Mouse (Mus musculus): Measurements from ENCODE around the gene Rab3b. TPM values are rescaled to one million over a fixed set of nuclear protein-coding genes. Genes with fewer than 3 reads are reported as not detected.

The Rab3b gene
- polyA plus RNA-seq, 1 experiment: 4.1 TPM

GRCm38 (mm10) chr4:108960619-108961460 lies 82.0 kb downstream of the Rab3b start:
- no peak for TF ChIP-seq USF1 (IDR thresholded peaks at IDR 0.05; ENCODE audit: low read depth)
- TF ChIP-seq MAX (IDR thresholded peaks at IDR 0.05): no peak
- TF ChIP-seq MYOG (IDR thresholded peaks at IDR 0.05; ENCODE audit: control insufficient read depth, extremely low read depth, insufficient read length): no peak
- TF ChIP-seq MYOD1 (IDR thresholded peaks at IDR 0.05; ENCODE audit: control insufficient read depth, insufficient read length, low read depth): no peak
- Histone ChIP-seq H3K4me3 (ENCODE audit: insufficient read depth, poor library complexity, severe bottlenecking) (no peak overlapping the region), H3K27me3 (ENCODE audit: control insufficient read depth, insufficient read depth, insufficient read length) (no peaks in the 10 kb centered on the region), H3K79me2 (ENCODE audit: control insufficient read depth, insufficient read depth) (no peaks in the 10 kb centered on the region), H3ac (ENCODE audit: control insufficient read depth, insufficient read length, low read depth) (no peak overlapping the region), H3K36me3 (ENCODE audit: control insufficient read depth, insufficient read depth) (no peaks in the 10 kb centered on the region), H3K79me3 (ENCODE audit: low read depth) (no peaks in the 10 kb centered on the region)

DNA sequence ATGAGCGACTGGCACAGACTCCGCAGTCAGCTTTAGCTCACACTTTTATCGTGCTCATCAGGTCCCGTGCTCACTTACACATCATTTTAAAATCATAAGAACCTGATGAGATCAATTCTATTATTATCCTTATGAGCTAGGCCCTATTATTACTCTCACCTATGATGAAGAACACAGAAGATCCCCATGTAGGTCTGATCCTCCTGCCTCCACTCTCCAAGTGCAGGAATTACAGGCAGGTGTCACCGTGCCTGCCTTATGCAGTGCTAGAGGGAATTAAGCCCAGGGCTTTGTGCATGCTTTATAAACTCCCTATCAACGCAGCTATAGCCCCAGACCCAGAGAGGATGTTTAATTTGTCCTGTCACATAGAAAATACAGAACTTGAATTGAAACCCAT lies 84.2 kb downstream of the Rab3b start:
- TF ChIP-seq FOSL1 (IDR thresholded peaks at IDR 0.05; ENCODE audit: insufficient read depth, low read length, poor library complexity, severe bottlenecking): no peak
- no peak for TF ChIP-seq MAX (IDR thresholded peaks at IDR 0.05)
- TF ChIP-seq USF1 (IDR thresholded peaks at IDR 0.05; ENCODE audit: low read depth): no peak
- TF ChIP-seq CTCF (IDR thresholded peaks at IDR 0.05; ENCODE audit: control insufficient read depth, insufficient read depth, insufficient read length): no peak
- no peak for TF ChIP-seq MYOG (IDR thresholded peaks at IDR 0.05; ENCODE audit: control insufficient read depth, extremely low read depth, insufficient read length)
- TF ChIP-seq MYOD1 (IDR thresholded peaks at IDR 0.05; ENCODE audit: control insufficient read depth, insufficient read length, low read depth): no peak
- TF ChIP-seq CEBPB (IDR thresholded peaks at IDR 0.05; ENCODE audit: low read depth): no peak
- no peaks in the 10 kb centered on the region for H3K79me2 ChIP-seq (ENCODE audit: control insufficient read depth, insufficient read depth)
- no peaks in the 10 kb centered on the region for H3K36me3 ChIP-seq (ENCODE audit: control insufficient read depth, insufficient read depth)
- H3K4me3 ChIP-seq (ENCODE audit: insufficient read depth, poor library complexity, severe bottlenecking): no peak overlapping the region
- no peaks in the 10 kb centered on the region for H3K79me3 ChIP-seq (ENCODE audit: low read depth)
- H3ac ChIP-seq (ENCODE audit: control insufficient read depth, insufficient read length, low read depth): no peak overlapping the region
- no peaks in the 10 kb centered on the region for H3K27me3 ChIP-seq (ENCODE audit: control insufficient read depth, insufficient read depth, insufficient read length)

DNA sequence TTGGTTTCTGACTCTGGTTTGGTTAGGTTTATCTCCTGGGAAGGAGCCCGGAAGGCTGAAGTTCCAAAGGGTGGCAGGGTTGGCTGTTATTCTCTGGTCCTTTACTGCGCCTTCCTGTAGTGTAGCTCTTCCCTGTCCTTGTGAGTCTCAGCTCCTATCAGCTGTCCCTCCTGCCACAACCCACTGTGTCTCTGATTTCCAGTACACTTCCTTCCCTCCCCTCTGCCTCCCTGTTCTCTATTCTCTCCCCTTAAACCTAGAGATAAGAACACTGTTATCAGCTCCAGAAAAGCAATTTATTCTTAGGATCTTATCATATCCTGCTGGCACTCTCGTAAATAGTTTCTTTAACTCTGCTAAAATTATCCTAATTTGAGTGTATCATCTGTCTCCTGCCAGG lies 90.7 kb downstream of the Rab3b start:
- H3ac ChIP-seq (ENCODE audit: control insufficient read depth, insufficient read length, low read depth): no peak overlapping the region
- H3K27me3 ChIP-seq (ENCODE audit: control insufficient read depth, insufficient read depth, insufficient read length): no peaks in the 10 kb centered on the region
- no peak overlapping the region for H3K4me3 ChIP-seq (ENCODE audit: insufficient read depth, poor library complexity, severe bottlenecking)
- H3K36me3 ChIP-seq (ENCODE audit: control insufficient read depth, insufficient read depth): no peaks in the 10 kb centered on the region
- H3K79me3 ChIP-seq (ENCODE audit: low read depth): no peaks in the 10 kb centered on the region
- TF ChIP-seq MYOD1 (IDR thresholded peaks at IDR 0.05; ENCODE audit: control insufficient read depth, insufficient read length, low read depth): no peak
- no peak for TF ChIP-seq CEBPB (IDR thresholded peaks at IDR 0.05; ENCODE audit: low read depth)
- no peak for TF ChIP-seq MYOG (IDR thresholded peaks at IDR 0.05; ENCODE audit: control insufficient read depth, extremely low read depth, insufficient read length)
- TF ChIP-seq MAX (IDR thresholded peaks at IDR 0.05): no peak
- TF ChIP-seq CTCF (IDR thresholded peaks at IDR 0.05; ENCODE audit: control insufficient read depth, insufficient read depth, insufficient read length): no peak
- TF ChIP-seq FOSL1 (IDR thresholded peaks at IDR 0.05; ENCODE audit: insufficient read depth, low read length, poor library complexity, severe bottlenecking): no peak
- no peak for TF ChIP-seq USF1 (IDR thresholded peaks at IDR 0.05; ENCODE audit: low read depth)
- H3K79me2 ChIP-seq (ENCODE audit: control insufficient read depth, insufficient read depth): no peaks in the 10 kb centered on the region

DNA sequence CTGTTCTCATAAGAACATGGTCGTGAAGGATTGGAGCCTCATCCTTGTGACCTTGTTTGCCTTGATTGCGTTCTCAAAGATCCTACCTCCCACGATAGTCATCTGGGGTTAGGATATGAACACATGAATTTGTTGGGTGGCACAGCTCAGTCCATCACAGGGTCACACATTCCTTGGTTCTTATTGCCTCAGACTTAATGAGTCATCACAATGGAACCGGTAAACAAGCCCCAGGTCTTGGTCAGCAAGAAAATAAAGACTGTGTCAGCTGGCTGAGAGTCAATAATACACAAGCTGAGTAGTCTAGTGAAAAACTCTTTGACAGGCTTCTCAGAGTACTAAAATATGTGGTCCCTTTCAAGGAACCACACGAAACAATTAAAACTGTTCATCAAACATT lies 92.2 kb downstream of the Rab3b start:
- Histone ChIP-seq H3K79me2 (ENCODE audit: control insufficient read depth, insufficient read depth) (no peaks in the 10 kb centered on the region), H3K79me3 (ENCODE audit: low read depth) (no peaks in the 10 kb centered on the region), H3K36me3 (ENCODE audit: control insufficient read depth, insufficient read depth) (no peaks in the 10 kb centered on the region), H3ac (ENCODE audit: control insufficient read depth, insufficient read length, low read depth) (no peak overlapping the region), H3K4me3 (ENCODE audit: insufficient read depth, poor library complexity, severe bottlenecking) (no peak overlapping the region), H3K27me3 (ENCODE audit: control insufficient read depth, insufficient read depth, insufficient read length) (no peaks in the 10 kb centered on the region)
- TF ChIP-seq CEBPB (IDR thresholded peaks at IDR 0.05; ENCODE audit: low read depth): peak; percentile 75
- TF ChIP-seq MAX (IDR thresholded peaks at IDR 0.05): no peak

GRCm38 (mm10) chr4:108976458-108977071 lies 97.7 kb downstream of the Rab3b start:
- Histone ChIP-seq H3ac (ENCODE audit: control insufficient read depth, insufficient read length, low read depth) (no peak overlapping the region), H3K27me3 (ENCODE audit: control insufficient read depth, insufficient read depth, insufficient read length) (no peaks in the 10 kb centered on the region), H3K79me3 (ENCODE audit: low read depth) (no peaks in the 10 kb centered on the region), H3K36me3 (ENCODE audit: control insufficient read depth, insufficient read depth) (no peaks in the 10 kb centered on the region), H3K4me3 (ENCODE audit: insufficient read depth, poor library complexity, severe bottlenecking) (no peak overlapping the region), H3K79me2 (ENCODE audit: control insufficient read depth, insufficient read depth) (no peaks in the 10 kb centered on the region)
- TF ChIP-seq CEBPB (IDR thresholded peaks at IDR 0.05; ENCODE audit: low read depth) (no peak), MYOD1 (IDR thresholded peaks at IDR 0.05; ENCODE audit: control insufficient read depth, insufficient read length, low read depth) (no peak), MYOG (IDR thresholded peaks at IDR 0.05; ENCODE audit: control insufficient read depth, extremely low read depth, insufficient read length) (no peak), FOSL1 (IDR thresholded peaks at IDR 0.05; ENCODE audit: insufficient read depth, low read length, poor library complexity, severe bottlenecking) (no peak), MAX (IDR thresholded peaks at IDR 0.05) (no peak), USF1 (IDR thresholded peaks at IDR 0.05; ENCODE audit: low read depth) (no peak), CTCF (IDR thresholded peaks at IDR 0.05; ENCODE audit: control insufficient read depth, insufficient read depth, insufficient read length) (peak; percentile 18)

Measured in C2C12 (cell line).